In genomic region chr13:81710266-81710665, GRCm38 (mm10) we compare ENCODE assay signal across 8 mouse cellular contexts. TPM values are rescaled to one million over a fixed set of nuclear protein-coding genes. Genes with fewer than 3 reads are reported as not detected.
DNase-seq lines count a peak whose midpoint lies in the region; ATAC-seq lines count a peak whose summit lies in the region.

No protein-coding gene starts in this region.

- WGBS in heart, embryonic 14.5 days, result 1% methylated on average over 7 of the region's 7 CpGs
- WGBS in hindbrain, embryonic 11.5 days, result under 1% methylated on average over 7 of the region's 7 CpGs

- H3K9me3 ChIP-seq in heart, embryonic 14.5 days (ENCODE audit: control insufficient read depth, low read length), result no peaks in the 10 kb centered on the region
- H3K9me3 ChIP-seq in hindbrain, embryonic 11.5 days (ENCODE audit: control insufficient read depth, low read length), result no peaks in the 10 kb centered on the region
- no peaks in the 10 kb centered on the region for H3K9me3 ChIP-seq in megakaryocyte, embryonic 14.5 days

- H3K27me3 ChIP-seq in heart, embryonic 14.5 days (ENCODE audit: control insufficient read depth, insufficient read depth, low read length), result no peaks in the 10 kb centered on the region
- no peaks in the 10 kb centered on the region for H3K27me3 ChIP-seq in hindbrain, embryonic 11.5 days (ENCODE audit: control insufficient read depth, insufficient read depth, low read length)
- no peaks in the 10 kb centered on the region for H3K27me3 ChIP-seq in megakaryocyte, embryonic 14.5 days (replicated peaks)

- H3K27ac ChIP-seq in heart, embryonic 14.5 days (replicated peaks in 1 of 2; ENCODE audit: control insufficient read depth in 1 of 2, insufficient read depth in 1 of 2, low read depth in 2 of 2, low read length in 2 of 2), result peak overlapping the region; percentile 64 to 75
- no peak overlapping the region for H3K27ac ChIP-seq in hindbrain, embryonic 11.5 days (ENCODE audit: low read depth, low read length)

- DNase-seq in heart, postnatal 4 days, result no peak
- DNase-seq in R1 (ENCODE audit: low read depth, low spot score), result peak; percentile 46
- DNase-seq in hindbrain, embryonic 11.5 days (ENCODE audit: low spot score), result no peak
- no peak for DNase-seq in right cerebral cortex, adult 2 months (ENCODE audit: low spot score in 2 of 2)
- DNase-seq in layer of hippocampus, adult 9-10 months (ENCODE audit: low spot score), result no peak
- DNase-seq in retina, postnatal 1 day, result no peak

- peak overlapping the region; percentile 79 for H3K9ac ChIP-seq in heart, embryonic 14.5 days (ENCODE audit: low read length)
- peak overlapping the region; percentile 61 for H3K9ac ChIP-seq in hindbrain, embryonic 11.5 days (ENCODE audit: low read depth, low read length)

- peak overlapping the region; percentile 93 for H3K4me2 ChIP-seq in heart, embryonic 14.5 days (ENCODE audit: low read length)
- H3K4me2 ChIP-seq in hindbrain, embryonic 11.5 days (replicated peaks; ENCODE audit: low read depth, low read length), result peak overlapping the region; percentile 93

- no peak for ATAC-seq in heart, embryonic 14.5 days (ENCODE audit: insufficient number of reproducible peaks, insufficient read depth, low FRiP score, low read depth)
- ATAC-seq in hindbrain, embryonic 11.5 days (ENCODE audit: low FRiP score), result no peak

- H3K4me1 ChIP-seq in heart, embryonic 14.5 days (ENCODE audit: control insufficient read depth in 2 of 2, insufficient read depth in 2 of 2, low read length in 2 of 2), result peaks cover 0 to 19% of the 10 kb centered on the region in 2 experiments
- 0 out of 2 replicates have a peak, but pooled peaks cover 2% of the 10 kb centered on the region for H3K4me1 ChIP-seq in hindbrain, embryonic 11.5 days (replicated peaks; ENCODE audit: control insufficient read depth, insufficient read depth, low read length)
- H3K4me1 ChIP-seq in megakaryocyte, embryonic 14.5 days, result peaks cover 59% of the 10 kb centered on the region

- H3K4me3 ChIP-seq in heart, embryonic 14.5 days (ENCODE audit: control insufficient read depth in 1 of 2, insufficient read depth in 1 of 2, low read depth in 1 of 2, low read length in 2 of 2), result peak overlapping the region; percentile 64 to 82
- peak overlapping the region; percentile 83 for H3K4me3 ChIP-seq in hindbrain, embryonic 11.5 days (ENCODE audit: low read depth, low read length)
- peak overlapping the region; percentile 99 for H3K4me3 ChIP-seq in megakaryocyte, embryonic 14.5 days (replicated peaks)

- no peaks in the 10 kb centered on the region for H3K36me3 ChIP-seq in heart, embryonic 14.5 days (ENCODE audit: control insufficient read depth, insufficient read depth, low read length)
- H3K36me3 ChIP-seq in hindbrain, embryonic 11.5 days (ENCODE audit: control insufficient read depth, insufficient read depth, low read length), result no peaks in the 10 kb centered on the region
- peaks cover 4% of the 10 kb centered on the region for H3K36me3 ChIP-seq in megakaryocyte, embryonic 14.5 days (replicated peaks; ENCODE audit: low read length)

RNA-seq across cellular contexts. Expression of gene Polr3g, which starts 0.5 kb away (rescaled TPM):
- polyA plus RNA-seq in heart, embryonic 14.5 days (2014; fragmentation: Nextera tagmentation; extraction: Ambion mirVana), result 15.8 and 16.9 TPM in 2 replicates
- 1 to 10 TPM; 3.4 to 4.4 TPM for total RNA-seq in heart, postnatal 4 days (2021)
- polyA plus RNA-seq in hindbrain, embryonic 11.5 days (2014; fragmentation: Nextera tagmentation; extraction: Ambion mirVana), result 10.7 and 12.8 TPM in 2 replicates
- polyA plus RNA-seq in megakaryocyte, embryonic 14.5 days (2012; ENCODE audit: insufficient read depth, low replicate concordance), result 1.4 TPM in 1 of 2 replicates, not detected in the other

RNA-seq across cellular contexts. Expression of gene Mblac2, which starts 0.9 kb away (rescaled TPM):
- 8.4 and 10.3 TPM in 2 replicates for polyA plus RNA-seq in heart, embryonic 14.5 days (2014; fragmentation: Nextera tagmentation; extraction: Ambion mirVana)
- 1 to 10 TPM; 2.4 to 3.0 TPM for total RNA-seq in heart, postnatal 4 days (2021)
- 8.7 and 8.8 TPM in 2 replicates for polyA plus RNA-seq in hindbrain, embryonic 11.5 days (2014; fragmentation: Nextera tagmentation; extraction: Ambion mirVana)
- 1.5 and 2.7 TPM in 2 replicates for polyA plus RNA-seq in megakaryocyte, embryonic 14.5 days (2012; ENCODE audit: insufficient read depth, low replicate concordance)

RNA-seq across cellular contexts. Expression of gene Lysmd3, which starts 52.8 kb away (rescaled TPM):
- polyA plus RNA-seq in heart, embryonic 14.5 days (2014; fragmentation: Nextera tagmentation; extraction: Ambion mirVana), result 24.9 and 25.9 TPM in 2 replicates
- total RNA-seq in heart, postnatal 4 days (2021), result 10 to 100 TPM; 15.9 to 20.3 TPM
- polyA plus RNA-seq in hindbrain, embryonic 11.5 days (2014; fragmentation: Nextera tagmentation; extraction: Ambion mirVana), result 33.5 and 33.6 TPM in 2 replicates
- polyA plus RNA-seq in megakaryocyte, embryonic 14.5 days (2012; ENCODE audit: insufficient read depth, low replicate concordance), result 0.49 TPM in 1 of 2 replicates, not detected in the other

Comparison
In these comparisons a context has a peak if more than half of its experiments do, and no peak if none do; other contexts are left out.
1. RNA of gene Lysmd3, which starts 52.8 kb away (polyA plus RNA-seq): 33.5 to 33.6 TPM in hindbrain, embryonic 11.5 days and 24.9 to 25.9 TPM in heart, embryonic 14.5 days; 0.49 TPM in megakaryocyte, embryonic 14.5 days; every median in the first group is over 10 times any median in the second.
2. Peak in every context shown above with its lines, with median percentiles within 50 percentile points of each other: H3K4me3 ChIP-seq.